Mouse (Mus musculus): ENCODE results near the gene Gltp.

DNA sequence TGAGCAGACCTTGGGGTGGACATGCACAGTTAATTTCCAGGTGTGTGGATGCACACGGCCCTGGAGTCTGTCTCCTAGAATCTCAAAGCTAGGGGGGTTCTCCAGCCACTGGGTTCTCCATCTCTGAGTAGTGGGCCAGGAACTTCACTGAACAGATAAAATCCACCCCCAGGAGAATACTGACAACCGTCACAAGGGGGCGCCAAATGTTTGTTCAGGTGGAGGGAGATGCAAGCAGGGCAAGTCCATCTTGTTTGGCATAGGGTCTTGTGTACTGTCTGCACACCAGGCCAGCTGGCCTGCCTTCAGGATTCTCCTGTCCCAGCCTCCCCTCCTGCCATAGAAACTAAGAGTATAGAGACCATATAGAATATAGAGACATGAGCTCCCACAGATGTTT lies 65.2 kb downstream of the Gltp start:
- TF ChIP-seq CTCF (IDR thresholded peaks at IDR 0.05; ENCODE audit: low read depth) = peak; percentile 77
- TF ChIP-seq EP300 (IDR thresholded peaks at IDR 0.05; ENCODE audit: low read depth) = no peak

All from liver, embryonic 14.5 days (tissue).